Mouse (Mus musculus): ENCODE measurements around the gene Glrx2. TPM values are rescaled to one million over a fixed set of nuclear protein-coding genes. Genes with fewer than 3 reads are reported as not detected.

Glrx2 gene
- polyA plus RNA-seq, 1 experiment from 2014 or later = 119 TPM

DNA sequence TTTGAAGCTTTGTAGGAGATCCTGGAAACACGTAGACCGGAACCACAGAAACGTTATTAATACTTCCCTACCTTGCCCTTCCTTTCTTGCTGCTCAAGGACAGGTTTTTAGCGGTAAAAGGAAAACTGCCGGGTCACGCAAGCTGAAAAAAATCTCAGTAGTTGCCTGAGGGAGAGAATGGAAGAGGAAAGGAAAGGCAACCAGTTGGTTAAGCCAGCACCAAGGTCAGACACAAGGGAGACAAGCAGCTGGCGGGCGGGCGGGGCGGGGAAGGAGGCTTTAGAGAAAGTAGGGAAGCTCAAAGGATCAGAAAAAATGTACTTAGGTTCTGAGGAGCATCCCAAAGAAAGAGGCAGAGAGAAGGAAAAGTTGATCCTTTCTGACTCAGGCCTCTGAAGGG lies 29.7 kb downstream of the Glrx2 start:
- H3K4me3 ChIP-seq (replicated peaks) = no peak overlapping the region
- 88% methylated on average over 10 of the region's 10 CpGs for WGBS
- H3K4me2 ChIP-seq = no peak overlapping the region
- no peak overlapping the region for H3K27ac ChIP-seq
- H3K27me3 ChIP-seq = no peaks in the 10 kb centered on the region
- H3K9me3 ChIP-seq = no peaks in the 10 kb centered on the region
- H3K4me1 ChIP-seq (replicated peaks) = no peaks in the 10 kb centered on the region
- ATAC-seq (ENCODE audit: insufficient number of reproducible peaks, insufficient read depth, low FRiP score, low TSS enrichment, low read depth) = no peak
- H3K36me3 ChIP-seq = peaks cover 65% of the 10 kb centered on the region
- no peak overlapping the region for H3K9ac ChIP-seq (replicated peaks)

DNA sequence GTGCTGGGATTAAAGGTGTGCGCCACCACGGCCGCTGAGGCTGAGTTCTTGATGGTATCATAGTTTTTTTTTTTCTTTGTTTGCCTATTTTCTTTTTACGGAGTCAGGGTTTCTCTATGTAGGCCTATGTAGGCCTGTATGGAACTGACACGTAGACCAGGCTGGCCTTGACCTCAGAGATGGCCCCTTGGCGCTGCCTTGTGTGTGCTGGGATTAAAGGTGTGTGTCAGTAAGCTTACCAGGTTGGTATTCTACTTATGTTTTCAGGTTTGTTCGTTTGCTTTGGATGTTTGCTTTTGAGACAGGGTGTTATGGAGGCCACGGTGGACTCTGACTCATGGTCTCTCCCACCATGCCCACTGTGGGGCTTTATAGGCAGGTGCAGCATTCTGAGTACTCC lies 46.0 kb downstream of the Glrx2 start:
- Histone ChIP-seq H3K9me3 (no peaks in the 10 kb centered on the region), H3K4me1 (replicated peaks) (no peaks in the 10 kb centered on the region), H3K36me3 (peaks cover 68% of the 10 kb centered on the region), H3K27me3 (no peaks in the 10 kb centered on the region), H3K9ac (replicated peaks) (no peak overlapping the region), H3K4me3 (replicated peaks) (no peak overlapping the region), H3K27ac (no peak overlapping the region), H3K4me2 (no peak overlapping the region)
- WGBS = 96% methylated on average over 8 of the region's 8 CpGs
- ATAC-seq (ENCODE audit: insufficient number of reproducible peaks, insufficient read depth, low FRiP score, low TSS enrichment, low read depth) = no peak

DNA sequence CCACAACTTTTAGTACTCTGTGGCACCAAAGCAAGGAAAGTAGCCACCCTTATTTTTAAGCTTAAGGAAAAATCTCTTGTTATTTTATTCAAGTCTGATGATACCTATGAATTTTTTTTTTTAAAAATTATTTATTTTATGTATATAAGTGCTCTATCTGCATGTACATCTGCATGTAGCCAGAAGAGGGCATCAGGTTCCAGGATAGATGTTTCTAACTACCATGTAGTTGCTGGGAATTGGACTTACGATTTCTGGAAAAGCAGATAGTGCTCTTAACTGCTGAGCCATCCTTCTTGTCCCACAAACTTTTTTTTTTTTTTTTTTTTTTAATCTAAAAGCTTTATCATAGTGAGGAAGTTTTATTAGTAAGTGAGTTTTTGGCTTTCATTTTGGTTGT lies 48.3 kb downstream of the Glrx2 start:
- Histone ChIP-seq H3K4me1 (replicated peaks) (no peaks in the 10 kb centered on the region), H3K9me3 (no peaks in the 10 kb centered on the region), H3K4me2 (no peak overlapping the region), H3K4me3 (replicated peaks) (no peak overlapping the region), H3K27me3 (no peaks in the 10 kb centered on the region), H3K27ac (no peak overlapping the region), H3K36me3 (peaks cover 47% of the 10 kb centered on the region), H3K9ac (replicated peaks) (no peak overlapping the region)
- ATAC-seq (ENCODE audit: insufficient number of reproducible peaks, insufficient read depth, low FRiP score, low TSS enrichment, low read depth) = no peak
- 77% methylated on average over 1 of the region's 1 CpGs for WGBS

DNA sequence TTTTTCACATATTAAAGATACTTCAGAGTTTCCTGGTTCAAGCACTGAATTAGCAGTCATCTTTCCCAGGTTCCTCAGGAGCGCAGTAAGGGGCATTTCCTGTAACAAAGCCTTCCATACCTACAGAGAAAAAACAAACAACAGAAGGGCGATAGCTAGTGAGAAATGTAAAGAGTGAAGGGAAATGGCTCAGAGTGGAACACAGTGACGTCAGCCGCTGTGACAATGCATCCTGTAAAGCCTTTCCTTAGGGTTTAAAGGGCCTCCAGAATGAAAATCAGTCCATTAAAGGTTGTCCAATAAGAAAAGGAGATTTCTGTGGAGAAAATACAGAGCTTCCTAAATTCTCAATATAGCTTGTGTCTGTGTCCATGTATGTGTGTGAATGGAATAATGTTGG lies 49.7 kb downstream of the Glrx2 start:
- no peak overlapping the region for H3K4me3 ChIP-seq (replicated peaks)
- no peaks in the 10 kb centered on the region for H3K9me3 ChIP-seq
- no peaks in the 10 kb centered on the region for H3K4me1 ChIP-seq (replicated peaks)
- H3K27ac ChIP-seq = no peak overlapping the region
- no peaks in the 10 kb centered on the region for H3K27me3 ChIP-seq
- H3K9ac ChIP-seq (replicated peaks) = no peak overlapping the region
- H3K4me2 ChIP-seq = no peak overlapping the region
- ATAC-seq (ENCODE audit: insufficient number of reproducible peaks, insufficient read depth, low FRiP score, low TSS enrichment, low read depth) = no peak
- WGBS = 94% methylated on average over 4 of the region's 4 CpGs
- H3K36me3 ChIP-seq = peaks cover 47% of the 10 kb centered on the region

DNA sequence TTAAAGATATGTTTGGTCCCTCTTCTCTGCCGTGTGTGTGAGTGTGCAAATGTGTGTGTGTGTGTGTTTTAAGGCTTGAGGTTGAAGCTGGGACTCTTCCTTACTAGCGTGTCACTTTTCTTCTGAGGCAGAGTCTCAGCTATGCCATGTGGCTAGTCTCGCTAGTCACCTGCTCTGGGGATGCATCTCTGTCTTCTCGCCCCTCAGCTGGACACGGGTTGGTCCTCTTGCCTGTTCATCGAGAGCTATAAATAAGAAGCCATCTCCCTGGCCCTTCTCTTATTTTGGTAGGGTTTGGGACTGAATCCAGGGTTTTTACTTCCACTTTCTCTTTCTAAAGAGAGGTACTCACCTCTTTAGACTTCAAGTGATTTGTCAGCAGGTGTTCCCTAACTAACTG lies 50.1 kb downstream of the Glrx2 start:
- H3K4me1 ChIP-seq (replicated peaks) = no peaks in the 10 kb centered on the region
- peaks cover 43% of the 10 kb centered on the region for H3K36me3 ChIP-seq
- H3K9me3 ChIP-seq = no peaks in the 10 kb centered on the region
- 90% methylated on average over 6 of the region's 6 CpGs for WGBS
- no peak for ATAC-seq (ENCODE audit: insufficient number of reproducible peaks, insufficient read depth, low FRiP score, low TSS enrichment, low read depth)
- H3K4me3 ChIP-seq (replicated peaks) = no peak overlapping the region
- H3K27ac ChIP-seq = no peak overlapping the region
- no peak overlapping the region for H3K4me2 ChIP-seq
- no peaks in the 10 kb centered on the region for H3K27me3 ChIP-seq
- H3K9ac ChIP-seq (replicated peaks) = no peak overlapping the region

DNA sequence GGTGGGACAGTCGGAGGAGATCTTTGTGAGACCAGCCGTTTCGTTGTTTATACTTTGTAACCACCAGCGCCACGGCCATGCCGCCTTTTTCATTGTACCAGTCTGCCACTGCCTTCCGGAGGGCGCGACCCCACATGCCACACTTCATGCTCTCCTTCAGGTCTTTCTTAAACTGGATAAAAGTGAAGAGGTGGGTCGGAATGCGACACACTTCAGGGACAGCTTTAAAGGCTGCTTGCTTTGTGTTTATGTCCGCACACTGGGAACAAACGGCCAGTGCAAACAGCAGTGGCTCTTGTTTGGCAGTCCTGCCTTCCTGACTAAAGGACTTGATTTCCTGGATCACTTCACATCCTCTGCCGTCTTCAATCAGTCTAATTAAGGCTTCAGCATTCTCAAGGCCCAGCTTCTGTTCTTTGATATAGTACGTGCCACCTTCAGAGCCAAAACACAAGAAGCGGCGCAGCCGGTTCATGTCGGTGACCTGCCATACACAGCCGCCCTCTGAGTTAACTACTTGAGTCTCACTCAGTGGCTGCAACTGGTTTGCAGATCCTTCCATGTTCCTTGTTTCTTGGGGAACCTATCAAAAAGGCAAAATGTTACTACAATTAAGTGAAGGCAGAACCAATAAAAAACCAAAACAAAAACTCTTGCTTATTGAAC lies 54.4 kb downstream of the Glrx2 start:
- no peak overlapping the region for H3K4me2 ChIP-seq
- H3K4me1 ChIP-seq (replicated peaks) = peaks cover 4% of the 10 kb centered on the region
- H3K36me3 ChIP-seq = peaks cover 26% of the 10 kb centered on the region
- no peaks in the 10 kb centered on the region for H3K27me3 ChIP-seq
- no peak overlapping the region for H3K27ac ChIP-seq
- WGBS = 63% methylated on average over 20 of the region's 20 CpGs
- no peaks in the 10 kb centered on the region for H3K9me3 ChIP-seq
- no peak overlapping the region for H3K9ac ChIP-seq (replicated peaks)
- no peak overlapping the region for H3K4me3 ChIP-seq (replicated peaks)
- no peak for ATAC-seq (ENCODE audit: insufficient number of reproducible peaks, insufficient read depth, low FRiP score, low TSS enrichment, low read depth)

DNA sequence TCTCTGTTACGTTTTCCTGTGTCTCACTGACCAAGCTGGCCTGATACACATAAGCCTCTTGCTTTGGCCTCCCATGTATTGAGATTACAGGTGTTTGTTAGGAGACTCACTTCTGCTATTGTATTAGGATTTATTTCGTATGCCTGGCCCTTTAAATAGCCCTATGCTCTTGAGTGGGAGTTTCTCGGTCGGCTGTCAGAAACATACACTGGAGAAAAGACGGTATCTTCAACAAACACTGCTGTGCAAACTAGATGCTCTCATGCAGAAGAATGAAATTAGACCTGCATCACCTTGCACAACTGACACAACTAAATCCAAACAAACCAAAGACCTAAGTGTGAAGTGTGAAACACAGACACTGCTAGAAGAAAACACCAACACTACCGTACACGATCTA lies 56.9 kb downstream of the Glrx2 start:
- Histone ChIP-seq H3K4me3 (replicated peaks) (no peak overlapping the region), H3K27me3 (no peaks in the 10 kb centered on the region), H3K27ac (no peak overlapping the region), H3K4me2 (no peak overlapping the region), H3K36me3 (peaks cover 13% of the 10 kb centered on the region; the same call in 1 of the 2 replicates), H3K9ac (replicated peaks) (no peak overlapping the region), H3K9me3 (no peaks in the 10 kb centered on the region), H3K4me1 (replicated peaks) (peaks cover 8% of the 10 kb centered on the region)
- 87% methylated on average over 7 of the region's 7 CpGs for WGBS
- no peak for ATAC-seq (ENCODE audit: insufficient number of reproducible peaks, insufficient read depth, low FRiP score, low TSS enrichment, low read depth)

DNA sequence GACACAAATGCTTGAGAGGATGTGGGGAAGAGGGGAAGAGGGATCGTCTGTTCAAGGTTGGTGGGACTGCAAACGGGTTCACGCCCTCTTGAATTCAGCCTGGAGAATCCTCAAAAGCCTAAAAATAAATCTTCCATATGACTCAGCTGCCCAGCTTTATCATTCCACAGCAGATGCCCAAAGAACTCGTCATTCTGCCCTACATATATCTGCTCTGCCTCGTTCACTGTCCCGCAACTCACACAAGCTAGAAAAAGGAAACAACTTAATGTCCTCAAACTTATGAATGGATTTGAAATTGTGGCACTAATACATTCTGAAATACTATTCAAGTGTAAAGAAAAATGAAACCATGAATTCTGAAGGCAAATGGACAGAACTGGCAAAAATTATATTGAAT lies 57.8 kb downstream of the Glrx2 start:
- Histone ChIP-seq H3K36me3 (peaks cover 13% of the 10 kb centered on the region; the same call in 1 of the 2 replicates), H3K9me3 (no peaks in the 10 kb centered on the region), H3K9ac (replicated peaks) (no peak overlapping the region), H3K27ac (no peak overlapping the region), H3K27me3 (no peaks in the 10 kb centered on the region), H3K4me2 (no peak overlapping the region), H3K4me1 (replicated peaks) (peaks cover 15% of the 10 kb centered on the region), H3K4me3 (replicated peaks) (no peak overlapping the region)
- 85% methylated on average over 6 of the region's 6 CpGs for WGBS
- no peak for ATAC-seq (ENCODE audit: insufficient number of reproducible peaks, insufficient read depth, low FRiP score, low TSS enrichment, low read depth)

DNA sequence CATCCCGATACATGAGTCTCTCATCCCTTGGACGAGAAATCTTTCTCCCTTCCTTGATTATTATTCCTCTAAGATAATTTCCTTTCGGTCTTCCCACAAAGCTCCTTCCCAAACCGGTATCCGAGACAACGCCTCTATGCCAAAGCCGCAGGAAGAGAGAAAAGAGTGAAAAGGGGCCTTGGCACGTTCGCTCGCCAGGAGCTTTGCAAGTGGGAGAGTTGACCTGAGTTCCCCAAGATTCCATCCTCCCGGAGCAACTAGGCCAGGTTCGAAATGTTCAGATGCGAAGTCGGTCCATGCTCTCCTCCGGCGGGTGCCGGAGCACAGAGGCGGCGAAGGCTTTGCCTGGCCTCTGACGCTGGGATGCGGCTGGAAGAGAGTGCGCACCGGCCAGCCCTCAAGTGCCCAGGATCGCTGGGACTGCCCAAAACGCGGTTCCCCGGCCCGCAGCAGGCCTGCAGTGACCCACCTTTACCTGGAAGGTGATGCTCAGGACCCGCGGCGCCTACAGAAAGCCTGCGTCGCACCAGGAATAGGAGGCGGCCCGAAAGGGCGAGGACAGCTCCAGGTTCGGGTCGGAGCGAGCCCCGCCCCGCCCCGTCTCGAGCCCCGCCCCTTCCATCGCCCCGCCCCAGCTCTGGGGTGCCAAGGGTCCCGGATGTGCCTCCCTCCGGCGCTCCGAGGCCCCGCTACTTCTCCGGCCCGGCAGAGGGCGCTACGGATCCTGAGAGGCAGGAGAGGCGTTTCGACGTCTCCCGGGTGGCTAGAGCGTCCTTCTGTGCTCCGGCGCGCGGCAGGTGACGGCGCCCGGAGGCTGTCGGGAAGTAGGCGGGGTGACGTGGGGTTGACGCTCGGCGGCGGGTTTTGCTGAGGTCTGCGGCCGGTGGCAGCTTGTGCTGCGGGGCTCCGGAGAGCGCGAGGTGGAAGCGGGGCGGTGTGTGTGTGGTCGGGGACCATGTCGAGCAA lies 60.6 kb downstream of the Glrx2 start, which contains the start of the genes Trove2 and Uchl5:
Trove2 (minus strand) TSS at position 623 of the 966 bp plus-strand sequence.
Uchl5 (plus strand) TSS at position 827 of the 966 bp plus-strand sequence.
- no peaks in the 10 kb centered on the region for H3K27me3 ChIP-seq
- H3K36me3 ChIP-seq = peaks cover 5% of the 10 kb centered on the region; the same call in 1 of the 2 replicates
- peak; percentile 96 for ATAC-seq (ENCODE audit: insufficient number of reproducible peaks, insufficient read depth, low FRiP score, low TSS enrichment, low read depth)
- H3K9me3 ChIP-seq = no peaks in the 10 kb centered on the region
- H3K27ac ChIP-seq = peak within 1 kb of the TSS; percentile 69
- under 1% methylated on average over 84 of the region's 84 CpGs for WGBS
- peak within 1 kb of the TSS; percentile 83 for H3K4me3 ChIP-seq (replicated peaks)
- H3K9ac ChIP-seq (replicated peaks) = peak within 1 kb of the TSS; percentile 83
- peaks cover 15% of the 10 kb centered on the region for H3K4me1 ChIP-seq (replicated peaks)
- H3K4me2 ChIP-seq = peak within 1 kb of the TSS; percentile 85

DNA sequence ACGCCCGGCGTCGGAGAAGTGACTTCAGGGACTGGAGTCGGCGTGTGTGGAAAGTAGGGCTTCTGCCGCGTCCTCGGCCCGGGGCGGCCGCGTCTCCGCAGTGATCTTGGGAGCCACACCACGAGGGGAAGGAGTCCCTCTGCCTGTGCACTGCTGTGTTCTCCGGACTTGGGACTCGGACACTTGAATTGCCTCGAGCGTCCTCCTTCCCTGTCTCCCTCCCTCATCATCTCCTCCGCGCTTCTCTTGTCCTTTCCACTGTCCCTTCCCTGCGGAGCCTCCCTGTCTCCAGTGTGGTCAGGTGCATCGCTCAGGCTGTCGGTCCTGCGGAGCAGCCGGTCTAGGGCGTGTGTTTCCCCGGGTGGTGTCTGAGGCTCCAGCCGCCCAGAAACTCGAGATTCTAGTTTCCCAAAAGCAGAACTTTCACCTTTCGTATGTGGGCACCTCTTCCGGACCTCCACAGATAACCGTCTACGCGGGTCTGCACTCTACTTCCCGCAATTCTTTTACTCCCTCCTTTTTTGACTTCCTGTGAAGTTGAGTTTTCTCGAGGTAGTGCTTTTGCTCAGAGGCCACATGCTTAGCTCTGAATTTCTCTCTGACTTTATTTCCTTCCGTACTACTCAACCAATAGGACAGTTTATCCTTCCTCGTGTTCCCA lies 61.5 kb downstream of the Glrx2 start:
- Histone ChIP-seq H3K4me3 (replicated peaks) (peak overlapping the region; percentile 83), H3K27ac (peak overlapping the region; percentile 69), H3K4me1 (replicated peaks) (peaks cover 15% of the 10 kb centered on the region), H3K4me2 (peak overlapping the region; percentile 85), H3K36me3 (peaks cover 5% of the 10 kb centered on the region; the same call in 1 of the 2 replicates), H3K9me3 (no peaks in the 10 kb centered on the region), H3K9ac (replicated peaks) (peak overlapping the region; percentile 83), H3K27me3 (no peaks in the 10 kb centered on the region)
- ATAC-seq (ENCODE audit: insufficient number of reproducible peaks, insufficient read depth, low FRiP score, low TSS enrichment, low read depth) = peak; percentile 50
- 1% methylated on average over 39 of the region's 39 CpGs for WGBS

Measured in limb, embryonic 12.5 days (tissue).